Mouse (Mus musculus) cortical plate, adult 2 months (tissue): ENCODE results near the gene Spata21.

Source experiments
- CTCF ChIP-seq: fragments of 200-500 bp; IDR thresholded peaks from 2 replicates; pipeline ENCODE4 v1.5.1; 2011; ENCODE audit warnings: mild to moderate bottlenecking, control low read depth, low read length; ENCODE audit not compliant: insufficient read depth; ENCODE audit errors: extremely low read depth
- POLR2A ChIP-seq: fragments of 200-500 bp; IDR thresholded peaks from 2 replicates; pipeline ENCODE4 v1.6.1; 2011; ENCODE audit warnings: mild to moderate bottlenecking, low read length, control low read depth; ENCODE audit not compliant: insufficient read depth; ENCODE audit errors: extremely low read depth

DNA sequence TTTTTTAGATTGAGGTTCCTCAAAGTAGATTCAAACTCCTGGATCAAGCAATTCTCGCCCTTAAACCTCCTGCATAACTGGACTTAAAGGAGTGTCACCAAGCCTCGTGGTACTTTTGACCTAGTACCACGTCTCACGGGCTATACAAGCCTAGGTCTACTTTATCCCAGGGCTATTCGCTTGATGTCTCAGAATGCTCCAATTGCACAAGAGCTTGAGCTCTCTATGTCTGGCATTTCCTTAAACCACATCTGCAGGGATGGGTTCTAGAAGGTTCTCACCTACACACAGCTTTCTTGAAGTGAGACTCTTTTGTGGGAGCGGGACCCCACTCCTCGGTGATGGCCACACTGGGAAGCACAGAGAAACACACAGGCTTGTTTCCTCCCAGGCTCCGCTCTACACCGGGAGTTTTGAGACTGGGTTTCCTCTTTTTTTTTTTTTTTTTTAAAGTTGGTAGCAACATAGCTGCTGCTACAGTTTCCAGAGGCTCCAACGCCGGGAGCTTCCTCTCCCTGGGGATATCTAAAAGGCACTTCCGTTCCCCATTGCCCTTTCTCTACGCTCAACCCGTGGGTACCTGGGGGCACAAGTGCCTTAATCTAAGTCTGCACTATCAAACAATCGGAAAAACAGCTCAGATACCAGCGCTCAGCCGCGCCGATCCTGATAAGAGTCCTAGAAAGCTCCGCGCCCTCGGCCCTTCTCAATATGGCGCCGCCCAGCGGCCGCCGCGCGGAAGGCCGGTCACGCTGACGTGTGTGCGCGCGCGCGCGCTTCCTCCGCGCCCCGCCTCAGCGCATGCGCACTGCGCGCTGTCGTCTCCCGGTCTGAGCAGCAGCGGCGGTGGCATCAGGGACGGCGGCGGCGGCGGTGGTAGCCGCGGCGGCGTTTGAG is 59.2 kb downstream of the Spata21 start, which contains the start of gene Fbxo42:
- peak; percentile 48 for TF ChIP-seq CTCF
- peak; percentile 73 for TF ChIP-seq POLR2A
